Mouse (Mus musculus) small intestine, adult 2 months (tissue): ENCODE data around the gene Adra2b. TPM values are rescaled to one million over a fixed set of nuclear protein-coding genes. Genes with fewer than 3 reads are reported as not detected.

Experiments
- H3K27ac ChIP-seq: fragments of 200-500 bp; 2 replicates; pipeline ENCODE4 v1.5.1; 2012; ENCODE audit warnings: low read depth, low read length, control low read depth, inconsistent platforms; ENCODE audit not compliant: insufficient read depth
- H3K27me3 ChIP-seq: fragments of 200-500 bp; 2 replicates; pipeline ENCODE4 v1.6.1; 2012; ENCODE audit warnings: mild to moderate bottlenecking, moderate library complexity, low read length, inconsistent platforms; ENCODE audit not compliant: control insufficient read depth, insufficient read depth
- H3K36me3 ChIP-seq: fragments of 200-500 bp; 2 replicates; pipeline ENCODE4 v1.6.1; 2012; ENCODE audit warnings: mild to moderate bottlenecking, low read length, control low read depth, inconsistent platforms; ENCODE audit not compliant: control insufficient read depth, insufficient read depth
- H3K4me1 ChIP-seq: fragments of 200-500 bp; 2 replicates; pipeline ENCODE4 v1.6.1; 2012; ENCODE audit warnings: low read length, inconsistent platforms, mixed read lengths; ENCODE audit not compliant: control insufficient read depth, insufficient read depth, insufficient read length
- H3K4me3 ChIP-seq: fragments of 200-500 bp; 2 replicates; pipeline ENCODE4 v1.5.1; 2012; ENCODE audit warnings: low read depth, mild to moderate bottlenecking, control low read depth, inconsistent platforms, low read length, moderate library complexity
- CTCF ChIP-seq: fragments of 200-500 bp; IDR thresholded peaks from 2 replicates; pipeline ENCODE4 v1.5.1; 2012; ENCODE audit warnings: low read depth, mild to moderate bottlenecking, control low read depth, inconsistent platforms, low read length, moderate library complexity, mixed read lengths; ENCODE audit not compliant: insufficient replicate concordance, insufficient read length; ENCODE audit errors: extremely low read depth
- POLR2A ChIP-seq: fragments of 200-500 bp; IDR thresholded peaks from 2 replicates; pipeline ENCODE4 v1.6.1; 2012; ENCODE audit warnings: low read depth, mild to moderate bottlenecking, control low read depth, inconsistent platforms, low read length, moderate library complexity
- WGBS: fragments of 180-500 bp; shearing (Covaris S2); methylation state at CpG from one replicate; pipeline ENCODE4 v1.1.7; 2018; 5-methylcytosine and 5-hydroxymethylcytosine counted together
- polyA plus RNA-seq: library from polyadenylated mRNA; depleted of rRNA; stranded (reverse); fragments of >200 nt; gene quantifications from 2 replicates; pipeline ENCODE4 v1.2.3, GENCODE M21; 2012

The Adra2b gene
- polyA plus RNA-seq, 1 experiment = 0.48 TPM

DNA sequence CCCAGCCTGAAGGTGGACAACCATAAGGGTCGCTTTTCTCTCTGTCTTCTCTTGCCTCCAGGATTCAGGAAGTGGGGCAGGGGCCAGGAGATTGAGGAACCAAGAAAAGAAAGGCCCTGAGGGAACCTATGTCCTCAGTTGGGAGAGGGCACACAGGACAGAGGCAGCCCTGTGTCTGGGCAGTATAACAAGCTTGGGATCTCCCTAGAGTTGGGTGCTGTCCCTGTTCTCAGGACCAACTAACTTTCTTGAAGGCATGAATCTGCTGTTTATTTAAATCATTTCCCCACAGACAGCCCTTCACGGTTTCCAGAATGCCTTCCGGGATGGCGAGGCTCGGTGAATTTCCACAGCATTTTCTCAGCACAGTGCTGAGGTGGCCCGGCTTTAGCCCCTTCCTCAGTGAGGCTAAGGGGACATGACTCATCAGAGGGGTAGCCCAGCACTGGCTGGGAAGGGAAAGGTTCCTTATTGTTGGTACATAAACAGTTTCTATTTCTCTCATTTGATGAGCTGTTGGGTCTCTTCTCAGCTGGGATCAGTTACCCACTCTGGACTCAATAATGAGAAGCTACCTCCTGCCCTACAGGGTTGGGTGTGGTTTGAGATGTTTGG lies 40.2 kb upstream of the Adra2b start:
- Histone ChIP-seq H3K27me3 (no peaks in the 10 kb centered on the region), H3K27ac (no peak overlapping the region), H3K4me3 (no peak overlapping the region), H3K4me1 (no peaks in the 10 kb centered on the region), H3K36me3 (no peaks in the 10 kb centered on the region)
- TF ChIP-seq CTCF (no peak), POLR2A (no peak)
- 72% methylated on average over 6 of the region's 6 CpGs for WGBS

DNA sequence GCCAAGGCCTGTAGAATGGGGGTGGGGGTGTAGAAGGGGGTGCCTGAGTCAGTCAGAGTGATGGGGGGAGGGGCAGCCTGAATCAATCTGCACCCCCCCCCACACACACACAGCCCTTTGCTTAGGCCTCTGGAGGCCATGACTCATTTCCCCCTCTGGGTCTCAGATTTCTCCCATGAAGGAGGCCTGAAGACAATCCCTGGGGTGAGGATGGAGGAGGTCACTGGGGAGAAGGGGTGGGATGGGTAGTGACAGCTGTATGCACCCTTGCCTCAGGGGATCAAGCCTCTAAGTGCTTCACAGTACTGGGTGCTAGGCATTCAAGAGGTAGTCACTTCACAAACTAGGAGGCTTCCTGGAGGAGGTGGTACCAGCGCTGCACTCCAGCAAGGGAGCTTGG lies 39.3 kb upstream of the Adra2b start:
- H3K4me3 ChIP-seq = no peak overlapping the region
- no peaks in the 10 kb centered on the region for H3K4me1 ChIP-seq
- H3K27me3 ChIP-seq = no peaks in the 10 kb centered on the region
- no peak overlapping the region for H3K27ac ChIP-seq
- no peak for TF ChIP-seq CTCF
- TF ChIP-seq POLR2A = no peak
- 81% methylated on average over 1 of the region's 1 CpGs for WGBS
- no peaks in the 10 kb centered on the region for H3K36me3 ChIP-seq

DNA sequence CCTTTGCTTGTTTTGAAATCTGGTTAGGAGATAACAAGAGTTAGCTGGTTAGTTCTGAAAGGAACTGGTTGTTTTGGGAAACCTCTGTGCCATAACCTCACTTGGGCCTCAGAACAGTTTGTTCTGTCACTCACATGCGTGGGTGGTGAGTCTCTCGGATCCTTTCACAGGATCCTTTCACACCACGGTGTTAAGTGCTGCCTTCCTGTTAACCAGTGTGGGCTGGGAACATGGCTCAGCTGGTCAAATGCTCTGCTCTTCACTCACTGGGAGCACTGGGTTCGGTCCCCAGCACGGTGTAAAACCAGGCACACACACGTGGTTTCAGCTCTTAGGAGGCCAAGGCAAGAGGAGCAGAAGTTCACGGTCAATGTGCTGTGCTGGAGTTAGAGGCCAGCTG lies 38.6 kb upstream of the Adra2b start:
- no peak overlapping the region for H3K27ac ChIP-seq
- TF ChIP-seq POLR2A (no peak), CTCF (no peak)
- WGBS = 55% methylated on average over 7 of the region's 7 CpGs
- H3K36me3 ChIP-seq = no peaks in the 10 kb centered on the region
- H3K27me3 ChIP-seq = no peaks in the 10 kb centered on the region
- H3K4me1 ChIP-seq = no peaks in the 10 kb centered on the region
- H3K4me3 ChIP-seq = no peak overlapping the region

DNA sequence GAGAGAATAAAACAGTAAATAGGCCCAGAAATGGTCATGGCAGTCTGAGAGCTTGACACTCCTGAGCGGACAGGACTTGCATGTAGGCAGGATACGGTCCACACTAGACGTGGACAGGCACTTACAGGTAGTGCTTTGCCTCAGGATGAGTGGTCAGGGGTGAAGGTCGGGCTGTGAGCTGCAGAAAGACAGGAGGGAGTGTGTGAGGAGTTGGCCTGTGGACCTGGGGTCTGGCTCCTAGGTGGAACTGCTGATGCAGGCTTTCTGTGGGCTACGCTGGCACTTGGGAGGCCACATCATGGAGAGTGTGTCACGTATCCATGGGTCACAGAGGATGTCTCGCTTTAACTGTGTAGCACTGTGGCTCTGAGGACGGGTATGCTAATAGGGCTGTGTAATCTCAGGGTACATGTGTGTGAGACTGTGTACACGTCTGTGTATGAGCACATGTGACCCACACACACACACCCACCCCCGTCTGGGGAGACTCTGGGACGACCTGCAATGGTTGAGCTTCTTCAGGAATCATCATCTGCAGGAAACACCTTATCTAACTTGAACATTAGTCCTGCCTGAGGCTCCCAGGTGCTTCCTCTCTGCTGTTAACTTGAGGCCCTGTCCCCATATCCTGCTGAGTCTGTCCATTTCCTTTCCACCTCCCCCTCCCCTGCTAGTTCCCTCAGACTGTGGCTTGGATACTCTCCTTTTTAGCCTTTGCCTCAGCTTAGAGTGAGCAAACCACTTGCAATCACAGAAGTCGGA lies 34.7 kb upstream of the Adra2b start:
- H3K4me1 ChIP-seq = no peaks in the 10 kb centered on the region
- 60% methylated on average over 12 of the region's 12 CpGs for WGBS
- H3K36me3 ChIP-seq = no peaks in the 10 kb centered on the region
- TF ChIP-seq POLR2A = no peak
- TF ChIP-seq CTCF = no peak
- no peak overlapping the region for H3K4me3 ChIP-seq
- no peaks in the 10 kb centered on the region for H3K27me3 ChIP-seq
- H3K27ac ChIP-seq = no peak overlapping the region

DNA sequence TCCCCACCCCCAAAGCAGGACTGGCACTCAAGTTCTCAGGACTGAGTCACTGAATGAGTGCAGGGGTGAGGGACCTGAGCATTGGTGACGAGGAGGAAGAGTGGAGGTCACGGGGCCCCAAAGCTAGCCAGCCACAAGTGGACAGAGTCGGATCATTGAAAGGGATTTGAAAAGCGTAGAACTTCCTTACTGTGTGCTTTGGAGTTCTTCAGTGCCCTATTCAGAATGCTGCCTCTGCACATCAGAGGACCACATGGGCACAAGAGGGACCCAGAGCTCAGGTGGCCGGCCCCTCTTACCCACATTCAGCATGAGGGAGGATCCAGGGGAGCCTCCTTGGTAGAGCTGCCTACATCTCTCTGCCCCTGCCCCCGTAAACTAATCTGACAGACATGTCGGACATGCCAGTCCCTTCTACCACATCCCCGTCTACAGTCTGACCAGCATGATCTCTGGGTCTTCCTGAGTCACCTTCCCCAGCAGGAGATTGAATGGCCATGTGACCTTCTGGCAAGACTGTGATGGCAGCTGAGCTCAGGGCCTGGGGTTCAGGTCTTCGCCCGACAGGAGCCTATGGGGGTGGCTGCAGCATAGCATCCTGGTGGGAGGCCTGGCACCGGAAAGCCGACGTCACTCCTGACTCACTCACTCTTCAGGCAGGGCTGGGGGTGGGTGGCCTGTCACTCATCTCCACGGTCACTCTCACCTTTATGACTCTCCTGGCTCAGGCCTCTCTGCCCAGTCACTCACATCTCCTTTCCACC lies 30.0 kb upstream of the Adra2b start:
- peaks cover 1% of the 10 kb centered on the region; the same call in 1 of the 2 replicates for H3K36me3 ChIP-seq
- H3K27me3 ChIP-seq = peaks cover 8% of the 10 kb centered on the region
- 80% methylated on average over 14 of the region's 14 CpGs for WGBS
- no peak overlapping the region for H3K4me3 ChIP-seq
- TF ChIP-seq CTCF (no peak), POLR2A (no peak)
- H3K4me1 ChIP-seq = peaks cover 7% of the 10 kb centered on the region; the same call in 1 of the 2 replicates
- H3K27ac ChIP-seq = no peak overlapping the region

DNA sequence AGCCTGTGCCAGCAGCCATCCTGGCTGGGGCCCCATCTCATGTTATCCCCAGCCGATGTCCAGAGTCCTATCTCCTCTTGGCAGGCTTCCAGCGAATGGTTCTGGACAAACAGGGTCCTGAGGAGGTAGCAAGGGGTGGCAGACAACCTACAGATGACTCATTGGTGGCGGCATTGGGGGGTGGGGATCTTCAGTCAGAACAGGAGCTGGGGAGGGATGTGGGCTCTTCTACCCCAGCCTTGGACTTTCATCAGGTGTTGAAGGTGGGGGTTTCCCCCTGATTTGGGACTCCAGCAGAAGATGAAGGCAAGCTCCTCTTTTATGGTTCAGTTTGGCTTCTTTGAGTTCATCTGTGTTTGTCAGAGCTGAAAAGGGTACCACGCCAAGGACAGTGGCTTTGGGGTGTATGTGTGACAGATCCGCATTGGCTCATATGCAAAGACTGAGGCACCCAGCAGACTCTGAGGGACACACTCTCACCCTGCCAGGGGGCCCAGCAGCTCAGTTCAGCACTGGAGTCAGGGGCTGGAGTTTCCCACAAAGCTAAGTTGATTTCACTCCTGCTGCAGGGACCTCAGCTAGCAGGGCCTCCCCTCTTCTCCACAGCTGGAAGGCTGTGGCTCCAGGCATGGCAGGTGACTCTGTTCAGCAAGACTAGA lies 28.9 kb upstream of the Adra2b start:
- TF ChIP-seq CTCF (no peak), POLR2A (no peak)
- H3K27ac ChIP-seq = no peak overlapping the region
- H3K27me3 ChIP-seq = peaks cover 8% of the 10 kb centered on the region
- H3K4me3 ChIP-seq = peak overlapping the region; percentile 10; the same call in 1 of the 2 replicates
- peaks cover 1% of the 10 kb centered on the region; the same call in 1 of the 2 replicates for H3K36me3 ChIP-seq
- H3K4me1 ChIP-seq = peaks cover 7% of the 10 kb centered on the region; the same call in 1 of the 2 replicates
- WGBS = 54% methylated on average over 5 of the region's 5 CpGs
